Mouse (Mus musculus) G1E (cell line): Measurements from ENCODE around the gene Xpnpep3. TPM values are rescaled to one million over a fixed set of nuclear protein-coding genes. Genes with fewer than 3 reads are reported as not detected.
"Not testable (repeated sequence)": the region's sequence is repeated elsewhere in the genome, so short reads cannot be mapped to it uniquely, and the experiment has no call there.

Experiments
- ATAC-seq: 2 replicates; pipeline ENCODE4 v1.8.0; 2016; ENCODE audit warnings: mild to moderate bottlenecking; ENCODE audit not compliant: insufficient number of reproducible peaks, poor library complexity, low FRiP score, severe bottlenecking; ENCODE audit errors: extremely low read depth
- DNase-seq: peaks from one replicate; pipeline ENCODE4 v3.0.0; 2012; ENCODE audit warnings: low spot score
- H3K27me3 ChIP-seq: 2 replicates; pipeline ENCODE4 v1.6.1; 2012; ENCODE audit warnings: mild to moderate bottlenecking, low read length, inconsistent platforms; ENCODE audit not compliant: insufficient read depth
- H3K36me3 ChIP-seq: replicated peaks from 2 replicates; pipeline ENCODE3; 2012; ENCODE audit warnings: mild to moderate bottlenecking, inconsistent platforms
- H3K4me1 ChIP-seq: 2 replicates; pipeline ENCODE4 v1.6.1; 2012; ENCODE audit warnings: low read depth, low read length, inconsistent platforms, mixed read lengths; ENCODE audit not compliant: insufficient read depth
- H3K4me3 ChIP-seq: 2 replicates; pipeline ENCODE4 v1.5.1; 2012; ENCODE audit warnings: low read depth, mild to moderate bottlenecking, inconsistent platforms, low read length, moderate library complexity, mixed read lengths
- H3K9me3 ChIP-seq: replicated peaks from 2 replicates; pipeline ENCODE4 v1.6.1; 2012; ENCODE audit warnings: inconsistent platforms
- CTCF ChIP-seq: IDR thresholded peaks from 2 replicates; pipeline ENCODE4 v1.5.1; 2012; ENCODE audit warnings: low read depth, low read length, inconsistent platforms, mixed read lengths
- GATA1 ChIP-seq: IDR thresholded peaks from 2 replicates; pipeline ENCODE4 v1.6.1; 2012; ENCODE audit warnings: borderline replicate concordance, low read length, inconsistent platforms, mixed read lengths
- GATA2 ChIP-seq: IDR thresholded peaks from 2 replicates; pipeline ENCODE4 v1.6.1; 2012; ENCODE audit warnings: low read depth, low read length, inconsistent platforms, borderline replicate concordance
- POLR2AphosphoS5 ChIP-seq: IDR thresholded peaks from 2 replicates; pipeline ENCODE4 v1.6.1; 2012; ENCODE audit warnings: low read depth, low read length, inconsistent platforms; ENCODE audit not compliant: insufficient replicate concordance
- TAL1 ChIP-seq: conservative IDR thresholded peaks from 2 replicates; pipeline ENCODE4 v1.6.1; 2012; ENCODE audit warnings: low read depth, low read length, inconsistent platforms, mixed read lengths
- polyA plus RNA-seq: library from polyadenylated mRNA; stranded (reverse); fragments of >175 nt; gene quantifications from 2 replicates; pipeline ENCODE4 v1.2.3, GENCODE M21; 2012
- total RNA-seq, 2 experiments: library from RNA; stranded (forward) in 1 of 2; stranded (reverse) in 1 of 2; fragments of 200-1000 nt in 1 of 2; fragments of >200 nt in 1 of 2; fragmentation: Nextera tagmentation in 1 of 2; gene quantifications; 2 replicates each; pipeline ENCODE4 v1.2.3; 2014 to 2017

The Xpnpep3 gene
- total and polyA plus RNA-seq, 3 experiments: 0.90 to 28.3 (median 22.9) TPM

- Histone ChIP-seq H3K27me3 (no peaks in the 10 kb centered on the region), H3K36me3 (peaks cover 74% of the 10 kb centered on the region), H3K4me1 (peaks cover 23% of the 10 kb centered on the region), H3K9me3 (no peaks in the 10 kb centered on the region), H3K4me3 (no peak overlapping the region)
- DNase-seq: no peak
- no peak for TF ChIP-seq TAL1
- no peak for ATAC-seq
Observed at GRCm38 (mm10) chr15:81470735-81471134, 70.8 kb downstream of the Xpnpep3 start.

- H3K4me1 ChIP-seq: peaks cover 23% of the 10 kb centered on the region
- ATAC-seq (no peak), DNase-seq (no peak)
- no peak for TF ChIP-seq GATA1
- TF ChIP-seq POLR2AphosphoS5: no peak
- no peak for TF ChIP-seq TAL1
- no peak for TF ChIP-seq CTCF
- TF ChIP-seq GATA2: no peak
- no peaks in the 10 kb centered on the region for H3K27me3 ChIP-seq
- peaks cover 84% of the 10 kb centered on the region for H3K36me3 ChIP-seq
- H3K9me3 ChIP-seq: no peaks in the 10 kb centered on the region
- no peak overlapping the region for H3K4me3 ChIP-seq
Observed at GRCm38 (mm10) chr15:81472256-81472655, 72.3 kb downstream of the Xpnpep3 start.

GRCm38 (mm10) chr15:81475654-81476053, 75.7 kb downstream of the Xpnpep3 start:
- Histone ChIP-seq H3K27me3 (no peaks in the 10 kb centered on the region), H3K36me3 (peaks cover 60% of the 10 kb centered on the region), H3K9me3 (no peaks in the 10 kb centered on the region), H3K4me1 (peaks cover 9% of the 10 kb centered on the region), H3K4me3 (no peak overlapping the region)
- TF ChIP-seq GATA2: no peak
- TF ChIP-seq POLR2AphosphoS5: no peak
- 0 out of 2 replicates have a peak, but pooled peaks have one; percentile 15 for TF ChIP-seq CTCF
- TF ChIP-seq TAL1: no peak
- no peak for TF ChIP-seq GATA1
- DNase-seq (no peak), ATAC-seq (no peak)

- no peak for ATAC-seq
- peaks cover 18% of the 10 kb centered on the region for H3K4me1 ChIP-seq
- H3K27me3 ChIP-seq: no peaks in the 10 kb centered on the region
- H3K4me3 ChIP-seq: no peak overlapping the region
- no peaks in the 10 kb centered on the region for H3K9me3 ChIP-seq
- no peak for DNase-seq
- peaks cover 50% of the 10 kb centered on the region for H3K36me3 ChIP-seq
- TF ChIP-seq POLR2AphosphoS5 (0 out of 2 replicates have a peak, but pooled peaks have one; percentile 37), GATA1 (no peak)
Observed at GRCm38 (mm10) chr15:81476597-81476996, 76.7 kb downstream of the Xpnpep3 start.

GRCm38 (mm10) chr15:81479446-81480213, 79.7 kb downstream of the Xpnpep3 start:
- TF ChIP-seq GATA2 (no peak), TAL1 (no peak), CTCF (no peak), GATA1 (no peak), POLR2AphosphoS5 (no peak)
- Histone ChIP-seq H3K27me3 (peaks cover 4% of the 10 kb centered on the region; the same call in 1 of the 2 replicates), H3K4me1 (peaks cover 20% of the 10 kb centered on the region), H3K4me3 (no peak overlapping the region), H3K36me3 (peaks cover 21% of the 10 kb centered on the region), H3K9me3 (no peaks in the 10 kb centered on the region)
- ATAC-seq (no peak), DNase-seq (no peak)

DNA sequence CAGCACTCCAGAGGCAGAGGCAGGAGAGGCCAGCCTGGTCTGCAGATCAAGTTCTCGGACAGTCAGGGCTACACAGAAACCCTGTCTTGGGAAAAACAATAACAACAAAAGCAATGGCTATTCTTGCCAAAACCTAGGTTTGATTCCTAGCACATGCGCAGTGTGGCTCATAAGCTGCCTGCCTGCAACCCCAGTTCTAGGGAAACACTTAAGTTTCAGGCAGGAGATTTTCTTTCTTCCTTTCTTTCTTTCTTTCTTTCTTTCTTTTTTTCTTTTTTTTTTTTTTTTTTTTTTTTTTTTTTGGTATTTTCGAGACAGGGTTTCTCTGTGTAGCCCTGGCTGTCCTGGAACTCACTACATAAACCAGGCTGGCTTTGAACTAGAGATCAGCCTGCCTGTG, 80.3 kb downstream of the Xpnpep3 start:
- ATAC-seq: not testable (repeated sequence)
- H3K36me3 ChIP-seq: peaks cover 14% of the 10 kb centered on the region

GRCm38 (mm10) chr15:81480977-81481379, 81.0 kb downstream of the Xpnpep3 start:
- ATAC-seq: no peak
- TF ChIP-seq POLR2AphosphoS5 (no peak), GATA2 (no peak)
- Histone ChIP-seq H3K4me3 (peak overlapping the region; percentile 39; the same call in 1 of the 2 replicates), H3K36me3 (peaks cover 7% of the 10 kb centered on the region), H3K27me3 (peaks cover 6% of the 10 kb centered on the region; the same call in 1 of the 2 replicates), H3K9me3 (no peaks in the 10 kb centered on the region), H3K4me1 (peaks cover 17% of the 10 kb centered on the region)
- DNase-seq: no peak

More for the DNA sequence above, 80.3 kb downstream of the Xpnpep3 start:
- not testable (repeated sequence) for H3K9me3 ChIP-seq, H3K4me3 ChIP-seq, H3K27me3 ChIP-seq, DNase-seq
- H3K4me1 ChIP-seq: peaks cover 18% of the 10 kb centered on the region
